Mouse (Mus musculus) neural tube, embryonic 15.5 days (tissue): ENCODE data around the gene LTO1. TPM values are rescaled to one million over a fixed set of nuclear protein-coding genes. Genes with fewer than 3 reads are reported as not detected.
A peak's percentile ranks its signal among the peaks of the same experiment; 100 is the strongest.
"Not testable (repeated sequence)": the region's sequence is repeated elsewhere in the genome, so short reads cannot be mapped to it uniquely, and the experiment has no call there.

Source experiments
- ATAC-seq: fragments of 200-750 bp; cut with Nextera tagmentation; 2 replicates; pipeline ENCODE4 v1.8.0; 2017; ENCODE audit warnings: mild to moderate bottlenecking, moderate TSS enrichment, moderate library complexity; ENCODE audit not compliant: low FRiP score
- H3K27ac ChIP-seq: fragments of 300-500 bp; sonication (generic); replicated peaks from 2 replicates; pipeline ENCODE4 v1.5.1; 2015; ENCODE audit warnings: mild to moderate bottlenecking, inconsistent platforms
- H3K27me3 ChIP-seq: fragments of 300-500 bp; sonication (generic); replicated peaks from 2 replicates; pipeline ENCODE4 v1.6.1; 2015; ENCODE audit warnings: inconsistent platforms
- H3K36me3 ChIP-seq: fragments of 300-500 bp; sonication (generic); 2 replicates; pipeline ENCODE4 v1.6.1; 2015; ENCODE audit warnings: inconsistent platforms
- H3K4me1 ChIP-seq: fragments of 300-500 bp; sonication (generic); 2 replicates; pipeline ENCODE4 v1.6.1; 2015; ENCODE audit warnings: inconsistent platforms
- H3K4me2 ChIP-seq: fragments of 300-500 bp; sonication (generic); 2 replicates; pipeline ENCODE4 v1.6.1; 2015; ENCODE audit warnings: inconsistent platforms, mild to moderate bottlenecking, moderate library complexity
- H3K4me3 ChIP-seq: fragments of 300-500 bp; sonication (generic); replicated peaks from 2 replicates; pipeline ENCODE4 v1.5.1; 2015; ENCODE audit warnings: mild to moderate bottlenecking, inconsistent platforms
- H3K9ac ChIP-seq: fragments of 300-500 bp; sonication (generic); replicated peaks from 2 replicates; pipeline ENCODE4 v1.6.1; 2015; ENCODE audit warnings: mild to moderate bottlenecking, inconsistent platforms
- H3K9me3 ChIP-seq: fragments of 300-500 bp; sonication (generic); replicated peaks from 2 replicates; pipeline ENCODE4 v1.6.1; 2016; ENCODE audit warnings: inconsistent platforms
- WGBS: fragments of 180-500 bp; shearing (Covaris S2); methylation state at CpG from one replicate; pipeline ENCODE4 v1.1.7; 2015; ENCODE audit warnings: mixed read lengths; 5-methylcytosine and 5-hydroxymethylcytosine counted together
- polyA plus RNA-seq: library from polyadenylated mRNA; unstranded; fragments of >200 nt; fragmentation: Nextera tagmentation; extraction: Ambion mirVana; gene quantifications from 2 replicates; pipeline ENCODE4 v1.2.1, GENCODE M21; 2015

Gene LTO1
- 32.6 and 32.8 TPM in 2 replicates for polyA plus RNA-seq

DNA sequence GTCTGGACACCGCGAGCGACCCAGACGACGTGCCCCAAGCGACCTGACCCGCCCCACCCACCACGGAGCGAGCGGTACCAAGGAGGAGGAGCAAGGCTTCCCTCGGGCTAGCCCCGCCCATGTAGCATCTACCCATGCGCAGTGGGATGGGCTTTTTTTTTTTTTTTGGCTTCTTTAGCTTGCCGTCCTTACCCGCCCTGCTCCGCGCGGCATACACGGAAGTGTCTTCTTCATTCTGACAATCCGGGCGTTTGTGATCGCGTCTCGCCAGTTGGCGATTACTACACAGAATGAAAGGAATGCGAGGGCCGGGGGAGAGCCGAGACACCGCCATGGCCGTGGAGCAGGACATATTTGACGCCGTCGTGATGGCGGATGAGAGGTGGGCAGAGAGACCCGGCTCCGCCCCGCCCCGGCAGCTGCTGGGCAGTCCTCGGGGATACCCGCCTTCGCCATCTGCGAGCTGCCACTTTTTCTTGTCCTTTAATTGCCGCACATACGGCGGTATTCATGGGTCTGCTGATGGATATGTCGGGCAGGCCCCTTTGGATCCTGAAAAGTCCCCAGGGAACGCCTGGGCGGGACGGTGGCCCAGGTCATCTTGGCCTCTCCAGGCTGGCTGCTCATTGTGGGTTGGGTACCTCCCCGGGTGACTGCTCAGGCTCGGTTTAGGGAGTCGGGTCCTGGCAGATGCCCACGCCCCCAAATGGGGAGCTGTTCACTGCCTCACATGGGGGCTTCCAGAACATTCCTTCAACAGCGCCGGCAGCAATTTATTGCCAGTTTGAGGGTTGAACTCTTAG is at the start of gene LTO1:
LTO1 (plus strand) TSS at position 153 of the 803 bp plus-strand sequence.
- under 1% methylated on average over 55 of the region's 55 CpGs for WGBS
- H3K4me3 ChIP-seq = peak within 1 kb of the TSS; percentile 87
- peaks cover 15% of the 10 kb centered on the region for H3K4me1 ChIP-seq
- peaks cover 29% of the 10 kb centered on the region for H3K36me3 ChIP-seq
- peak within 1 kb of the TSS; percentile 94 for H3K9ac ChIP-seq
- peak; percentile 92 for ATAC-seq
- no peaks in the 10 kb centered on the region for H3K9me3 ChIP-seq
- H3K27me3 ChIP-seq = no peaks in the 10 kb centered on the region
- peak within 1 kb of the TSS; percentile 87 for H3K4me2 ChIP-seq
- peak within 1 kb of the TSS; percentile 90 for H3K27ac ChIP-seq

DNA sequence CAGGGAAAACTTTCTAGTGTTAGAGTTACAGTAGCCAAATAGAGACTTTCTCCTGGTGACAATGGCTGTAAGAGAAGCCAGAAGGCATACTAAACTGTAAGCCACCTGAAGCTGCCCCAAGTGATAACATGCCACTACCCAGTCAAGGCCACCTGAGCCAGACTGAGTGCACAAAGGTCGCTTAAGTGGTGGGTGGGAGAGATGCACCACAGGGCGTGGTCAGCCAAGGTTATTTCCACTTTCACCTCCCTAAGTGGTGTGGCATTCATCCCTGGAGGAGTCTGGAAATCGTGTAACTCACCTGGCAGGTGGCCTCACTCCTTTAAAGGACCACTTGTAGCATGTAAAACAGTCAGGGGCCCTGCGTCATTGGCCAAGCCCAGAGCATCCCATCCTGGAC is 47.7 kb upstream of the LTO1 start:
- Histone ChIP-seq H3K36me3 (no peaks in the 10 kb centered on the region), H3K9me3 (no peaks in the 10 kb centered on the region), H3K27me3 (peaks cover 52% of the 10 kb centered on the region), H3K4me3 (no peak overlapping the region), H3K27ac (no peak overlapping the region), H3K4me1 (peaks cover 1% of the 10 kb centered on the region; the same call in 1 of the 2 replicates), H3K4me2 (no peak overlapping the region), H3K9ac (no peak overlapping the region)
- 68% methylated on average over 4 of the region's 4 CpGs for WGBS
- ATAC-seq = no peak

GRCm38 (mm10) chr7:144867602-144868001 is 47.3 kb upstream of the LTO1 start:
- H3K27me3 ChIP-seq = peaks cover 48% of the 10 kb centered on the region
- no peaks in the 10 kb centered on the region for H3K9me3 ChIP-seq
- WGBS = 86% methylated on average over 8 of the region's 8 CpGs
- H3K36me3 ChIP-seq = no peaks in the 10 kb centered on the region
- no peak overlapping the region for H3K4me2 ChIP-seq
- no peak overlapping the region for H3K4me3 ChIP-seq
- H3K4me1 ChIP-seq = no peaks in the 10 kb centered on the region
- no peak overlapping the region for H3K9ac ChIP-seq
- H3K27ac ChIP-seq = no peak overlapping the region
- ATAC-seq = no peak

GRCm38 (mm10) chr7:144872420-144872819 is 42.5 kb upstream of the LTO1 start:
- Histone ChIP-seq H3K36me3 (no peaks in the 10 kb centered on the region), H3K9me3 (no peaks in the 10 kb centered on the region), H3K27ac (no peak overlapping the region), H3K4me1 (no peaks in the 10 kb centered on the region), H3K27me3 (peaks cover 4% of the 10 kb centered on the region), H3K4me2 (no peak overlapping the region), H3K9ac (no peak overlapping the region), H3K4me3 (no peak overlapping the region)
- no peak for ATAC-seq
- WGBS = 77% methylated on average over 4 of the region's 4 CpGs

DNA sequence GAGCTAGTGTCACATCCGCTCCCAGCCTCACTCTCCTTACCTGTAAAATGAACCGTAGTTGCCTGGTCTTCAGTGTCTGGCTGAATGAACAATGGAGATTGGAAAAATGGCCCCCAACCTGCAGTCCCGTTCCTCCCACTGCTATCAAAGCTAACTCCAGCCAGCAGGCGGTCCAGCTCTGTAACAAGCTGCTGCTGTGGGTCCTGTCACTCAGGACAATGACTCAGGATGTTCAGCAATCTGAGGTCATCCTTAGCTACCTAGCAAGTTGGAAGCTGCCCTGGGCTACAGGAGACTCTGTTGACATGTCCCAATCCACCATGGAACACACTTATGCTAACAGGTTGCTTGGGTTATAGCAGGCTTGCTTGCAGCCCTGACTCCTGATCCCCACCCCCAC is 41.7 kb upstream of the LTO1 start:
- Histone ChIP-seq H3K9ac (no peak overlapping the region), H3K4me3 (no peak overlapping the region), H3K4me1 (no peaks in the 10 kb centered on the region), H3K27me3 (no peaks in the 10 kb centered on the region), H3K9me3 (no peaks in the 10 kb centered on the region), H3K36me3 (no peaks in the 10 kb centered on the region), H3K27ac (no peak overlapping the region), H3K4me2 (no peak overlapping the region)
- ATAC-seq = no peak
- WGBS = 79% methylated on average over 4 of the region's 4 CpGs

- no peak for ATAC-seq
- H3K4me3 ChIP-seq = no peak overlapping the region
- no peaks in the 10 kb centered on the region for H3K9me3 ChIP-seq
- H3K27ac ChIP-seq = no peak overlapping the region
- H3K27me3 ChIP-seq = no peaks in the 10 kb centered on the region
- no peaks in the 10 kb centered on the region for H3K36me3 ChIP-seq
- no peak overlapping the region for H3K9ac ChIP-seq
- H3K4me2 ChIP-seq = no peak overlapping the region
- no peaks in the 10 kb centered on the region for H3K4me1 ChIP-seq
- 69% methylated on average over 4 of the region's 4 CpGs for WGBS
Measured at GRCm38 (mm10) chr7:144874226-144874625, 40.7 kb upstream of the LTO1 start.

GRCm38 (mm10) chr7:144878401-144878800 is 36.5 kb upstream of the LTO1 start:
- no peaks in the 10 kb centered on the region for H3K27me3 ChIP-seq
- H3K4me3 ChIP-seq = no peak overlapping the region
- H3K4me1 ChIP-seq = no peaks in the 10 kb centered on the region
- no peak overlapping the region for H3K4me2 ChIP-seq
- no peak overlapping the region for H3K9ac ChIP-seq
- no peak for ATAC-seq
- no peaks in the 10 kb centered on the region for H3K9me3 ChIP-seq
- H3K27ac ChIP-seq = no peak overlapping the region
- H3K36me3 ChIP-seq = no peaks in the 10 kb centered on the region
- 89% methylated on average over 1 of the region's 1 CpGs for WGBS

GRCm38 (mm10) chr7:144883106-144883505 is 31.8 kb upstream of the LTO1 start:
- 39% methylated on average over 2 of the region's 2 CpGs for WGBS
- Histone ChIP-seq H3K27ac (no peak overlapping the region), H3K9ac (no peak overlapping the region), H3K9me3 (no peaks in the 10 kb centered on the region), H3K27me3 (no peaks in the 10 kb centered on the region), H3K4me1 (no peaks in the 10 kb centered on the region), H3K36me3 (no peaks in the 10 kb centered on the region), H3K4me2 (no peak overlapping the region), H3K4me3 (no peak overlapping the region)
- ATAC-seq = no peak

- Histone ChIP-seq H3K27ac (no peak overlapping the region), H3K4me2 (no peak overlapping the region), H3K9me3 (no peaks in the 10 kb centered on the region), H3K27me3 (peaks cover 16% of the 10 kb centered on the region), H3K9ac (no peak overlapping the region), H3K4me3 (no peak overlapping the region), H3K36me3 (no peaks in the 10 kb centered on the region), H3K4me1 (no peaks in the 10 kb centered on the region)
- 84% methylated on average over 2 of the region's 2 CpGs for WGBS
- no peak for ATAC-seq
Measured at GRCm38 (mm10) chr7:144887672-144888071, 27.2 kb upstream of the LTO1 start.

- H3K4me2 ChIP-seq = no peak overlapping the region
- H3K4me3 ChIP-seq = no peak overlapping the region
- 11% methylated on average over 18 of the region's 18 CpGs for WGBS
- no peaks in the 10 kb centered on the region for H3K36me3 ChIP-seq
- no peaks in the 10 kb centered on the region for H3K9me3 ChIP-seq
- no peak overlapping the region for H3K9ac ChIP-seq
- ATAC-seq = no peak
- no peaks in the 10 kb centered on the region for H3K4me1 ChIP-seq
- H3K27me3 ChIP-seq = peaks cover 16% of the 10 kb centered on the region
- no peak overlapping the region for H3K27ac ChIP-seq
Measured at GRCm38 (mm10) chr7:144888564-144889299, 26.2 kb upstream of the LTO1 start.

DNA sequence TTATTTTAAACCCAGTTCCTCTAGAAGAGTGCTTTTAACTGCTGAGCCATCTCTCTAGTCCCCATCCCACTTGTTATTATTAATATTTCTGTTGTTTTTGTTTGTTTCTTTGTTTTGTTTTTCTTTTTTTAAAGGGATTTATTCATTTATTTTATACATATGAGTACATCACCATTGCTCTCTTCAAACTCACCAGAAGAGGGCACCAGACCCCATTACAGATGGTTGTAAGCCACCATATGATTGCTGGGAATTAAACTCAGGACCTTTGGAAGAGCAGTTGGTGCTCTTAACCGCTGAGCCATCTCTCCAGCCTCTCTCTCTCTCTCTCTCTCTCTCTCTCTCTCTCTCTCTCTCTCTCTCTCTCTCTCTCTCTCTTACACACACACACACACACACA is 24.2 kb upstream of the LTO1 start:
- not testable (repeated sequence) for H3K9ac ChIP-seq, H3K4me3 ChIP-seq, H3K27ac ChIP-seq, H3K9me3 ChIP-seq, ATAC-seq, H3K4me2 ChIP-seq, H3K36me3 ChIP-seq
- H3K27me3 ChIP-seq = peaks cover 23% of the 10 kb centered on the region
- peaks cover 13% of the 10 kb centered on the region for H3K4me1 ChIP-seq
- 100% methylated on average over 1 of the region's 1 CpGs for WGBS

DNA sequence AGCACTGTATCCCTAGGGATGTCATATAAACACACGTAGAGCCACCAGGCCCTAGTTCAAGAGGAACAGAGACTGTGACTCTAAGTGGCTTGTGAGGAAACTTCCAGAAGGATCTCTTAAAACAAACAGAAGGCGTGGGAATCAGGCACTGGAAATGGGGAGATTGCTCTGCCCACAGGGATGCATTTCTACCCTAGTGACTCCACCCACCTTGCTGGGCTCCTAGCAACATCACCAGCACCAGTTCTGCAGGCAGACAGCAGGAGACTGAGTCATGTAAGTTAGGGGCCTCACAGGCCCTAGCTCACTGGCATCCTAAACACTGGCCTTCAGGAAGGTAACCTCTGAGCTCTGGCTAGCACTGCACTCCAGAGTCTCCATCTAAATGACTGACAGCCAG is 23.0 kb upstream of the LTO1 start:
- Histone ChIP-seq H3K4me2 (no peak overlapping the region), H3K36me3 (no peaks in the 10 kb centered on the region), H3K4me3 (no peak overlapping the region), H3K27me3 (peaks cover 34% of the 10 kb centered on the region), H3K9me3 (no peaks in the 10 kb centered on the region), H3K4me1 (peaks cover 24% of the 10 kb centered on the region), H3K27ac (no peak overlapping the region), H3K9ac (no peak overlapping the region)
- 85% methylated on average over 2 of the region's 2 CpGs for WGBS
- ATAC-seq = no peak
